Mouse (Mus musculus) spleen, adult 2 months (tissue): ENCODE data around the gene Srgap2. TPM values are rescaled to one million over a fixed set of nuclear protein-coding genes. Genes with fewer than 3 reads are reported as not detected.

ENCODE experiments used
- DNase-seq, 2 experiments: peaks; one replicate each; pipeline versions ENCODE4 v3.0.0 to v3.0.0-alpha.2; 2012 to 2021; ENCODE audit warnings: low spot score in 2 of 2, low read depth in 1 of 2
- H3K27ac ChIP-seq: fragments of 200-500 bp; 2 replicates; pipeline ENCODE4 v1.5.1; 2012; ENCODE audit warnings: low read length, inconsistent platforms; ENCODE audit not compliant: insufficient read depth
- H3K27me3 ChIP-seq: fragments of 200-500 bp; 2 replicates; pipeline ENCODE4 v1.6.1; 2012; ENCODE audit warnings: mild to moderate bottlenecking, moderate library complexity, low read length, inconsistent platforms; ENCODE audit not compliant: control insufficient read depth, insufficient read depth
- H3K36me3 ChIP-seq: fragments of 200-500 bp; 2 replicates; pipeline ENCODE4 v1.6.1; 2012; ENCODE audit warnings: mild to moderate bottlenecking, low read length, inconsistent platforms; ENCODE audit not compliant: control insufficient read depth, insufficient read depth
- H3K4me1 ChIP-seq: fragments of 200-500 bp; 2 replicates; pipeline ENCODE4 v1.6.1; 2011; ENCODE audit warnings: inconsistent platforms; ENCODE audit not compliant: control insufficient read depth, insufficient read depth, insufficient read length
- H3K4me3 ChIP-seq: fragments of 200-500 bp; 2 replicates; pipeline ENCODE4 v1.5.1; 2011; ENCODE audit warnings: mild to moderate bottlenecking, inconsistent platforms; ENCODE audit not compliant: insufficient read depth, insufficient read length; ENCODE audit errors: extremely low read depth
- CTCF ChIP-seq: fragments of 200-500 bp; IDR thresholded peaks from 2 replicates; pipeline ENCODE4 v1.5.1; 2011; ENCODE audit warnings: mild to moderate bottlenecking, inconsistent platforms; ENCODE audit not compliant: insufficient read depth, insufficient read length, insufficient replicate concordance; ENCODE audit errors: extremely low read depth
- POLR2A ChIP-seq: fragments of 200-500 bp; IDR thresholded peaks from 2 replicates; pipeline ENCODE4 v1.6.1; 2011; ENCODE audit warnings: low read depth, low read length, inconsistent platforms
- WGBS: fragments of 180-500 bp; shearing (Covaris S2); methylation state at CpG from one replicate; pipeline ENCODE4 v1.1.7; 2018; 5-methylcytosine and 5-hydroxymethylcytosine counted together
- polyA plus RNA-seq: library from polyadenylated mRNA; depleted of rRNA; stranded (reverse); fragments of >200 nt; gene quantifications from 2 replicates; pipeline ENCODE4 v1.2.3, GENCODE M21; 2012

Srgap2 gene
- polyA plus RNA-seq, 1 experiment: 11.0 TPM

- no peak overlapping the region for H3K27ac ChIP-seq
- no peak overlapping the region for H3K4me3 ChIP-seq
- no peaks in the 10 kb centered on the region for H3K27me3 ChIP-seq
- no peak for DNase-seq
- H3K36me3 ChIP-seq: no peaks in the 10 kb centered on the region
- no peak for TF ChIP-seq POLR2A
- TF ChIP-seq CTCF: no peak
- 93% methylated on average over 7 of the region's 7 CpGs for WGBS
- H3K4me1 ChIP-seq: no peaks in the 10 kb centered on the region
Observed at GRCm38 (mm10) chr1:131436609-131437008, 90.5 kb downstream of the Srgap2 start.

- H3K4me3 ChIP-seq: no peak overlapping the region
- H3K27me3 ChIP-seq: no peaks in the 10 kb centered on the region
- H3K27ac ChIP-seq: no peak overlapping the region
- H3K4me1 ChIP-seq: peaks cover 6% of the 10 kb centered on the region; the same call in 1 of the 2 replicates
- 59% methylated on average over 5 of the region's 5 CpGs for WGBS
- no peaks in the 10 kb centered on the region for H3K36me3 ChIP-seq
- peak in 1 of 2 experiments; percentile 9 for DNase-seq
- TF ChIP-seq CTCF (no peak), POLR2A (no peak)
Observed at GRCm38 (mm10) chr1:131431456-131432246, 95.5 kb downstream of the Srgap2 start.

GRCm38 (mm10) chr1:131427140-131427821, 99.9 kb downstream of the Srgap2 start:
- peaks cover 6% of the 10 kb centered on the region; the same call in 1 of the 2 replicates for H3K4me1 ChIP-seq
- TF ChIP-seq CTCF (no peak), POLR2A (no peak)
- no peak overlapping the region for H3K4me3 ChIP-seq
- WGBS: 20% methylated on average over 5 of the region's 5 CpGs
- H3K27ac ChIP-seq: no peak overlapping the region
- no peaks in the 10 kb centered on the region for H3K36me3 ChIP-seq
- H3K27me3 ChIP-seq: no peaks in the 10 kb centered on the region
- DNase-seq: no peak

GRCm38 (mm10) chr1:131423061-131423460, 104.1 kb downstream of the Srgap2 start:
- no peak for DNase-seq
- WGBS: 93% methylated on average over 3 of the region's 3 CpGs
- Histone ChIP-seq H3K27ac (no peak overlapping the region), H3K27me3 (no peaks in the 10 kb centered on the region), H3K4me3 (no peak overlapping the region), H3K36me3 (no peaks in the 10 kb centered on the region), H3K4me1 (peaks cover 6% of the 10 kb centered on the region; the same call in 1 of the 2 replicates)
- TF ChIP-seq CTCF: no peak
- TF ChIP-seq POLR2A: no peak

- DNase-seq: no peak
- Histone ChIP-seq H3K36me3 (no peaks in the 10 kb centered on the region), H3K27me3 (no peaks in the 10 kb centered on the region), H3K4me1 (no peaks in the 10 kb centered on the region; the same call in 1 of the 2 replicates), H3K4me3 (no peak overlapping the region), H3K27ac (no peak overlapping the region)
- TF ChIP-seq POLR2A (no peak), CTCF (no peak)
Observed at GRCm38 (mm10) chr1:131421113-131421512, 106.0 kb downstream of the Srgap2 start.

GRCm38 (mm10) chr1:131420660-131421059, 106.5 kb downstream of the Srgap2 start:
- TF ChIP-seq POLR2A (no peak), CTCF (no peak)
- H3K4me3 ChIP-seq: no peak overlapping the region
- no peak overlapping the region for H3K27ac ChIP-seq
- no peak for DNase-seq
- no peaks in the 10 kb centered on the region for H3K27me3 ChIP-seq
- 57% methylated on average over 4 of the region's 4 CpGs for WGBS
- H3K36me3 ChIP-seq: no peaks in the 10 kb centered on the region
- no peaks in the 10 kb centered on the region; the same call in 1 of the 2 replicates for H3K4me1 ChIP-seq
